Mouse (Mus musculus) thymus, postnatal 36 days (tissue): ENCODE measurements around the gene 2510009E07Rik.

Experiments used
- DNase-seq, 2 experiments: peaks; one replicate each; pipeline ENCODE4 v3.0.0; 2022; ENCODE audit warnings: mixed read lengths in 2 of 2

The 2510009E07Rik gene

GRCm38 (mm10) chr16:21694463-21695241 lies at the start of gene 2510009E07Rik:
Gene 2510009E07Rik, minus strand, starts transcription at chr16:21694665.
- peak; percentile 86 to 87 for DNase-seq

DNA sequence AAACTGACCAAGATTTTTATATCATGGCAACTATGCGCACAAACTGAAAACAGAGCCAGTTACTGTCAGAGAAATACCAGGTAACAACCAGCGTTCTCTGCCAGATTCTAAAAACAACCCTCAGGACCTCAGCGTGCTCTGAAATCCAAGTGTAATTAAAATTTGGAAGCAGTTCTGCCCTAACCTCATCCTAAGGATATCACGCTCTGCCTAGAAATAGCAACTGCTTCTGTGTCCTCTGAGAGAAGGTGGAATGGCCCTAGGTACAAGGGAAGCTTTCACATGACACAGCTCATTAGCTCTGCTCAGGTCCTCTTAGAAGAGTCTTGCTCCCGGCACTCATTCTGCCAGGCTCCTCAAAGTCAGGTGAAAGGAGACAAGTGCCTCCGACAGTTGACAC lies 48.9 kb upstream of the 2510009E07Rik start:
- no peak for DNase-seq

DNA sequence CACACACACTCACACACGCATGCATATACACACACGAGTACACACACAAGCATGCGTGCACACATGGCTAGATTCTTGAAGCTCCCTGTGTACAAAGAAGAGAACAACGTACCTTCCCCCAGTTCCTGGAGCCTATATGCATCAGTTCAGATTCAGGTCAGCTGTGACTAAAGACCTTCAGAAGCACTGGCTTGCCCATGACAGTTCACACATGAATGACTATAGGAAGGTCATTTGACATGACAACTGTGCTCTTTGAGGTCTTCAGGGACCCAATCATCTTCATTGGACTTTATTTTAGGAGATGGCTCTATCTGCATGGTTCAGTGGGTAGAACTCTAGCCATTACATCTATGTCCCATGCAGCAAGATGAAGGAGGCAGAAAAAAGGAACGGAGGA lies 48.4 kb upstream of the 2510009E07Rik start:
- DNase-seq: no peak

DNA sequence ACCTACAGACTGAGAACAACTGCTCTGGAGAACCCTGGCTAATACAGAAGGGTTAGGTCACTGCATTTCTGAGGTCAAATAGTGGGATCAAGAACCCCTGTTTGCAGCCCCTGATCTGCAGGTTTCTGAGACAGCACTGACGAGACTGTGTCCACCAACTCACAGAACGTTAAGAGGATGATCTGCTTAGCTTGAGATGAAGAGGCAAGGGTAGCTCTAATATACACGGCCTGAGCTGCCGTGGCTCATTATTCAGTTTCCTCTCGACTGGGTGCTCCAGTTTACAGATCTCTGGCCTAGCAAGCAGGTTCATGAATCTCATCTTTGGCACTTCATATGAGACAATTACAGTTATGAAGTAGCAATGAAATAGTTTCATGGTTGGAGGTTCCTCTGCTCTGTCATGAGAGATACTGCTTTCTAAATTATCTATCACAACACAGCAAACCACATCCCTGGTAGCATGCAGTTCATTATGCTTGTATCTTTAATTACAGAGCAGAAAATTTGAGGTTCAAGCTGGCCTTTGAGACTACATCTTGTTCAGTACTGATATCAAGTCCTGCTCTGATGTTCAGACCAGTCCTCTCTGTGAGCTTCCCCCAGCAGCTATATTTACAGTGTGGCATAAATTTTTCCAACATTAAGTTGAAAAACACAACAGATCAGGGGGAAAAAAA lies 47.9 kb upstream of the 2510009E07Rik start:
- DNase-seq: no peak

DNA sequence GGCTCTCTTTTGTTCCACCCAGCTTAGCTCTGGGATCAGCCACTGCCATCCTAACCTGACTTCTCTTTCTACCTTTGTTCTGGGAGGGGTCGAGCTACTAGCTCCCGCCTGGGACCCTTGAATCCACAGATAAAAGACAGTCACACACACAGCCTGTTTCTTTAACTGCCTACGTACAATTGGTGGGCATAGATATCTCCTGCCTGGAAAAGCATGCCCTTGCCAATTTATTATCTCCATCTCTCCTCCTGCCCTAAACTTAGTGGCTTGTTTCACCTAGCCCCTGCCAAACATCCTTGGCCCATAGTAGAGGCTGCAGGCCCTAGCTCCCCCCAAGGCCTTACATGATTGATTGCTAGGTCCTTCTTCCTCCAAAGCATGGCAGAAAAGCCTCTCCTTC lies 47.1 kb upstream of the 2510009E07Rik start:
- no peak for DNase-seq

GRCm38 (mm10) chr16:21735638-21736037 lies 41.2 kb upstream of the 2510009E07Rik start:
- no peak for DNase-seq

DNA sequence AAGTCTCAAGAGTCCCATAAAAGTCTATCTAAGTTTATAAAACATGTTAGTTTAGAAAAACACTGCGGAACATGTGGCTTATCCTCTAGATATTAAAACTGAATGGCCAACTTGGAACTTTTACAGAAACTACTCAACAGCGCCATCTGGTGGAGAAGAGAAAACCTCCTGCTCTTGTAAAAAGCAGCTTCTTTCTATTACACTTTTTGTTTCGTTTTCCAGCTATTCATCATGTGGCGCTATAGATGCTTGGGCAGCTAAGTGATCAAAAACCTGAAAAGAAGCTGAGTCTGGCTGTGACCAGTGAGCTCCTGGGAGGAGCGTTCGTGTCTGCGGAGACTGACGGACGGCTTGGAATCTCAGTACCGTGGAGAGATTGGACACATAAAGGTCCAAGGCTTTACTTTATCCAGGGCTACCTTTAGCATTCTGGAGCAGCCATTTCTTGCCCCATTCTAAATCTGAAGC lies 33.5 kb upstream of the 2510009E07Rik start:
- peak; percentile 27 to 50 for DNase-seq

DNA sequence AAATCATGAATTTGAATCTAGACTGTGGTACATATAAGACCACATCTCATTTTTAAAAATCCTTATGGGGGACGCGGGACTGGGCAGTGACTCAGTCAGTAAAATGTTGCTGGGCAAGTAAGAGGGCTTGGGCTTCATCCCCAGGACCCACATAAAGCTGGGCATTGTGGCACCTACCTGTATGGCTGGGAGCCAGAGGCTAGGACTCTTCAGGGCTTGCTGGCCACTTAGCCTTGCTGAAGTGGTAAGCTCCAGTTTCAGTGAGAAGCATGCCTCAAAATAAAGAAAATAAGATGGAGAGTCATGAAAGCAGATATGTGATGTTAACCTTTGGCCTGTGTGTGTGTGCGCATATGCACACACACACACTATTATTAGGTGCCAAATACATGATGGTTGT lies 33.0 kb upstream of the 2510009E07Rik start:
- no peak for DNase-seq

DNA sequence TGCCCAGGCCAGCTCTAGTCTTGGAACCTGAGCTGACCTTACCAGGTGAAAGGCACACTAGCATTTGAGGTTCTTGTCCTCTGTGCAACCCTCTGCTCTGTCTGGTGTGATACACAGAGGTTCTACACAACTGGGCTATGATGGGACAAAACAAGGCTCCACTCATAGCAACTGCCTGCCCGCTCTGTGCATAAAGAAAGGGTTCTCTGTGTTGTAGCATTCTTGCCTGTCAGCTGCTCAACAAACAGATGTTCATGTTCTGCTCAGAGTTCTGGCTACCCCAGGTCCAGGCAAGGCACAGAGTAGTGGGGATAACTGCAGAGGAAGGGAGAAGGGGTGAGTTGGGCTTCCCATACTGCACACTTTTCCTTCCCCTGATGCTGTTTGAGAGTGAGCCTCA lies 29.8 kb upstream of the 2510009E07Rik start:
- no peak for DNase-seq

DNA sequence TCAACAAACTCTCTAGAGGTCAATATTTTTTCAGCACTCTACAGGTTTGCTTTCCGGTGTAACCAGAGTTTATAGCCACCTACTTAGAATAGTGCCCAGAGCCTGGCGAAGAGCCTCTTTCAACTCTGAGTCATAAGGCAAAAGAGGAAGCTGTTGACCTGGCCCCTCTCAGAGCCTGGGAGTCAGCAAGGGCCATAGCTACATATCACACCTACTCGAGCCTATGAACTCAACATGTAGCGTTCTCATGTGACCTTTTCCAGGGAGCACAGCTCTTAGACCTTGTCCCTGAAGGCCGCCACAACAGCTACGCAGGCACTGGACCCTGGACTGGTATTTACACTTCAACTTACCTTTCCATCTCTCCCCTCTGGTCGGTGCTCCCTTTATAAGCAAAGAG lies 25.3 kb upstream of the 2510009E07Rik start:
- no peak for DNase-seq

GRCm38 (mm10) chr16:21714516-21714915 lies 20.1 kb upstream of the 2510009E07Rik start:
- no peak for DNase-seq

- no peak for DNase-seq
These were observed 15.9 kb upstream of the 2510009E07Rik start for GRCm38 (mm10) chr16:21710321-21710720.

- DNase-seq: no peak
These were observed 10.2 kb upstream of the 2510009E07Rik start for GRCm38 (mm10) chr16:21704691-21705090.

DNA sequence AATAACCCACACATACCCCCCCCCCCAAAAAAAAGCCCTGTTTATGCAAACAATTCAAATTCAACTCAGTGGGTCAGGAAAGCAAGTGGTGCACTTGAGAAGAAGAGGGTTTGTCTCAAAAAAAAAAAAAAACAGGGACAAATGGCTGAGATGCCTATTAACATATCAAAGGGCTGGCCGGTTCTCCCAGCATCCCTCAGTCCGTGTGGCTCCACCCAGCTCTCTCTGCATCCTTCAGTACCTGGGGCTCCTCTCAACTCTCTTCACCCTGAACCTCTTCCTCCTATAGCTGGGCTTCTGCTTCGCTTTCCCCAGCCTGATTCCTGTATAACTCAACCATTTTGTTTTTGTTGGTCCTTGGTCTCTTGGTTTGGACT lies 7.8 kb upstream of the 2510009E07Rik start:
- DNase-seq: no peak

- DNase-seq: no peak
These were observed 7.3 kb upstream of the 2510009E07Rik start for GRCm38 (mm10) chr16:21701611-21702313.

GRCm38 (mm10) chr16:21698136-21698535 lies 3.7 kb upstream of the 2510009E07Rik start:
- no peak for DNase-seq

- DNase-seq: no peak
These were observed 2.5 kb upstream of the 2510009E07Rik start for GRCm38 (mm10) chr16:21696946-21697345.

GRCm38 (mm10) chr16:21695242-21695578 lies 745 bp upstream of the 2510009E07Rik start:
- no peak for DNase-seq

- DNase-seq: peak; percentile 62
These were observed 443 bp downstream of the 2510009E07Rik start for GRCm38 (mm10) chr16:21693981-21694462.

GRCm38 (mm10) chr16:21690216-21690755 lies 4.2 kb downstream of the 2510009E07Rik start:
- DNase-seq: no peak

DNA sequence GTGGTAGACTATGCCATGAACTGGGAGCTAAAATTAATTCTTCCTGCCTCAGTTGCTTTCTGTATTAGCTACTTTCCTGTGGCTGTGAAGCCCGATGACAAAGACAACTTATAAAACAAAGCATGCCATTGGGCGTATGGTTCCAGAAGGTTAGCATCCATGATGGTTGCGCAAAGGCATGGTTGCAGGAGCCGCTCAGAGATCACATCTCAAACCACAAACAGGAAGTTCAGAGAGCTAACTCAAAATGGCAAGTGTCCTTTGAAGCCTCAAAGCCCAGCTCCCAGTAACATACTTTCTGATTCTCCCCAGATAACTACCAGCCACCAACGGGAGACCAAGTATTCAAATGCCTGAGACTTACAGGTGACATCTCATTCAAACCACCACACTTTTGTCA lies 5.3 kb downstream of the 2510009E07Rik start:
- DNase-seq: peak; percentile 51 to 61

- DNase-seq: no peak
These were observed 7.1 kb downstream of the 2510009E07Rik start for GRCm38 (mm10) chr16:21687406-21687805.

- no peak for DNase-seq
These were observed 17.7 kb downstream of the 2510009E07Rik start for GRCm38 (mm10) chr16:21676791-21677190.
